Mouse (Mus musculus) layer of hippocampus, postnatal 36 days (tissue): ENCODE measurements around the gene Pstpip1. TPM values are rescaled to one million over a fixed set of nuclear protein-coding genes. Genes with fewer than 3 reads are reported as not detected.
A peak's percentile ranks its signal among the peaks of the same experiment; 100 is the strongest.

Experiments
- DNase-seq, 2 experiments: peaks; one replicate each; pipeline ENCODE4 v3.0.0; 2022
- total RNA-seq, 2 experiments: library from RNA; stranded (reverse); gene quantifications; 2 replicates each; pipeline ENCODE4 v1.2.3; 2021

The Pstpip1 gene
- total RNA-seq, 2 experiments from 2014 or later = 2.7 to 3.7 TPM

DNA sequence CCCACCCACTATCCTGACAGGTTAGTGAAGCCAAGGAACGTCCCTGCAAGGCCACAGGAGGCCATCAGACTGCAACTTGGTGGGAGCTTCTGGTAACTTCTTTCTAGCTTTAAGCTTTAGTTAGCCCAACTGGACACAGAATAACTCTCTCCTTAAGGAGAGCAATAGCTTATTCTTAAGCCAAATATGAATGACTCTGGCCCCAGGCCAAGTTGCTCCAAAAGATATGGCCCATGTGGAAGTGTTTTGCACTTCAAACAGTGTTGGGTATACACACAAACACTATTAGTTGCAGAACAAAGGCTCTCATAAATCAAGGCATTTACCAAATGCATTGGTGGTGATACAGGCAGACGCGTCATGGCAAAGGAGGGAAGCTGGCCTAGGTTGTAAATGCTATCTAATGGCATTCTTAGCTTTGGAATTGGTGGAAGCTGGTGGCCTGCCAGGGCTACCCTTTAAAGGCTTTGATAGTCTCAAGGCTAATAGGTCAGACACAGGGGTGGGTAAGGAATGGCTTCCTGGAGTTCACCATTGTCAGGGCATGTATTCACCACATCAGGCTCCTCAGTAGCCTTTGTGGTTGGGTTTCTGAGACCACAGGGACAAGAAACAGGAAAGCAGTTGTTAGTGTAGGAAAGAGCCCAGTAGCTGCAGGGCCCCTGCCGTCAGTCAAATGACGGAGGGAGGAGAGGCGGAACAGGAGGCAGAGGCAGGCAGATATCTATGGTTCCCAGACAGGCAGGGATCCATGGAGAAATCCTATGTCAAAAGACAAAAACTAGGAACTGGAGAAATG is 16.7 kb downstream of the Pstpip1 start:
- no peak for DNase-seq

DNA sequence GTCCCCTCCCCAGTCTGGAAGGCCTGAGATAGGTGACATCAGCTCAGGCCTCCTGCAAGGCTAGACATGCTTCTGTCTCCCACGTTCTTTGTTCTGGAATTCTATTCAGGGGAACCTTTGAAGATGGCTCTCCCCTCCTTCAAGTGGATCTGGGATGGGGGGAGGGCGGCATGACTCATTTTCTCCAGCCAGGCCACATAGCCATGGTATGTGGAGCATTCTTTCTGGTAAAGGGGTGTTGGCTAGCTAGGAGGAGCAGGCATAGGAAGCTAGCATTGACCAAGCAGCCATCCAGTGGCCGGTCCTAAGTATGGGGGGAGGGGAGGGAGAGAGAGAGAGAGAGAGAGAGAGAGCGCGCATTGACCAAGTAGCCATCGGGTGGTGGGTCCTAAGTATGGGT is 17.8 kb downstream of the Pstpip1 start:
- DNase-seq = no peak

DNA sequence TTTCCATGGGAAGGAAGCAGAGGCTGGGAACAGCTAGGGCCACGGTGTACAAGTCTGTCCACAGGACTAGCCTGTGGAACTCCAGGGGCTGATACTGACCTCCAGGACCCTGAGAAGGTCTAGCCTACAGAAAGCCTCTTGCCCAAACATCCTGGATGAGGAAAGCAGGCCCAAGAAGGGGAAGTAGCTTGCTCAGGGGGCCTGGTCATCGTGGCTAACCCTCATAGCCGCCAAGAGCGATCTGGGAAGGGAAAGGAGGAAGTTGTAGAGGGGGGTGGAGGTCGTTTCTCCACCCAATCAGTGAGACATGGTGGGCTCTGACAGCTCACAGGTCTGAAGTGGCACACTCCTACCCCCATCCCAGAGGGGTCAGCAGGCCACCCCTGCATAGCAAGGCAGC is 18.4 kb downstream of the Pstpip1 start:
- DNase-seq = no peak

DNA sequence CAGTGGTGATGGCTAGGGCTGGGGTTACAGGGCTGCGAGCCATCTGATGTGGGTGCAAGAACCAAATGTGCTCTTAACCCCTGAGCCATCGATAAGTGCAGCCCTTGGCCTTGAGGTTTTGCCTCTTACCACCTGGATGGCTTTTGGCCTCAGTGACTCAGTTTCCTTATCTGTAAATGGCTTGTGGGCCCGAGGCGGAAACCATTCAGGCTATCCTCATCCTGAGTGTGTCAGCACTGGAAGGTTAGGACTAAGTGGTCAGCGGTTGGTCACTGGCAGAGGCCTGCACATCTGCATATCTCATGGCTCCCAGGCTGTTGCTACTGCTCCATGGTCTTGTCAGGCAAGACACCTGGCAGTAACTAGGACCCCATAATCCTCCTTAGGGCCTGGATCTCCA is 28.3 kb downstream of the Pstpip1 start:
- no peak for DNase-seq

DNA sequence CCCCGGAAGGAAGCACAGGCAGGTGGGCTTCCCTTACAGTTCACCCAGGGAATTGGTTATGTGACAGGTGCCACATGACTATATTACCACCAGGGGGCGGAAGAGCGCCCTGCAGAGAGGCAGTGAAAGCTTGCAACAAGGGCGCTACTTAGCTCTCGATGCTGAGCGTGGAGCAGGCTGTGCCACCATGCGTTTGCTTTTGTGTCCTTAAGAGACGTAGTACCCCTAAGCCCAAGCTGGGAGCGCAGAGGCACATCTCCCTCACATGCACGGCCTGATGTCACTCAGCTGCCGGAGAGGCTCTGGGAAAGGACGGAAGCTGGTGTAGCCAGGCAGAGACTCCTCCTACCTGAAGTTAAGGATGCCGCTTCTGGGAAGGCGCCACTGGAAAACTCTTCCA is 28.8 kb downstream of the Pstpip1 start:
- peak; percentile 70 to 71 for DNase-seq

DNA sequence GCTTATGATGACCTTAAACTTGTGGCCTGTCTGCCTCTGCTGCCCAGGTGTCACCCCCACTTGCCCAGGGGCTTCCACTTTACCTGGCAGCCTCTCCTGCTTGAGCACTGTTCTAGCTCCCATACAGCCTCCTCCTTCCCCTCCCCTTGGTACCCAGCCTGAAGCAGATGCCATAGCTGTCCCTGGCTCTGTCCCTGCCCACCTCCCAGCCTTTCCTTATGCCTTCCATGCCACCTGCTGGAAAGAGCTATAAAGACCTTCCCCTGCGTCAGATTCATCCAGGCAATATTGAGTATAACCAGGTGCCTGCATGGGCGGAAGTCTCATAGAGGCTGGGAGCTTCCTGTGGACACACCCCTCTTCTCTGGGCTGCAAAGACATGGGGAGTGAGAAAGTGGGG is 29.9 kb downstream of the Pstpip1 start:
- no peak for DNase-seq

DNA sequence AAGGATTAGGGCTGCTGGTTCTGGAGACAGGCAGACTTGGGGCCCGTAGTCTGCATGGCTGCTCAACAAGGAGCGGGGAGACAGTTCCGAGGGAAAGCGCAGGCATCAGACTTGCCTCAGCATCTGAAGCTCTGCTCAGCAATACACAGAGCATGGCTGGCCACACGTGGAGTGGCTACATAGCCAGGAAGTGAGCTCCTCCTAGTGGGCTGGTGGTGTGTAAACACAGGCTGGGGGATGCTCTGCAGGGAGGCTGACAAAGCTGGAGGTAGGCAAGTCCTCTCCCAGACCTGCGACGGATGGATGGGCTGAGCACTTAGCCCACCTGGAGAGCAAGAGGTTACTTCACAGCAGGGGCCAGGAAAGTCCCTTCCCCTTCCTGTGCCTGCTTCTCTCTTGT is 31.3 kb downstream of the Pstpip1 start:
- DNase-seq = peak in 1 of 2 experiments; percentile 56

DNA sequence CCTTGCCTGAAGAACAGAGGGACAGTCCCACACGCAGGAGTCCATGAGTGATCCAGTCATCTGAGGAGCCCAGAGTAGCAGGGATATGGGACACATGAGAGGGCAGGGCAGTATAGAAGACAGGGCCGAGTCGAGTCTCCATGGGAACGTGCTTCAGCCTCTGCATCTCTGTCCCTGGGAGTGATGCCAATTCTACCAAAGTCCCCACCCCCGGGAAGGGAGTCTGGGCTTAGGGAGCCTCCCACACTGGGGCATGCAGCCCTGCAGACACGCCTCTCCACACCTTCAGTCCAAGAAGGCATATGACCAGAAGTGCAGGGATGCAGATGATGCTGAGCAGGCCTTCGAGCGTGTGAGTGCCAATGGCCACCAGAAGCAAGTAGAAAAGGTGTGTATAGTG is 33.2 kb downstream of the Pstpip1 start:
- DNase-seq = no peak

DNA sequence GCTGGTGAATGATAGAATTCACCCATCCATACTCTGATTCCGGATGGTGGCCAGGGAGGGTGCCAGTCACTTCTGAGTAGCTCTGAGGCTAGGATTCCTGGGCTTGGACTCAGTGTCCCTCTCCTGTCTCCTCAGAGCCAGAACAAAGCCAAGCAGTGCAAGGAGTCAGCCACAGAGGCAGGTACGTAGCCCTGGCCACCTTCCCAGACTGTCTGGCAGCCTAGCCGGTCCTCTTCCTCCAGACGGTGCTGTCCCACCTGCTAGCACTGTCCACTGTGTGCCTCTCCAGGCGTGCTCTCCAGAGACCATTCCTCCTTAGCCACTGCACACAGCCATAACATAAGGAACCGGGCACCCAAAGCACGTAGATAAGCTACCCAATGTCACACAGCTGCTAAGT is 33.9 kb downstream of the Pstpip1 start:
- DNase-seq = no peak

DNA sequence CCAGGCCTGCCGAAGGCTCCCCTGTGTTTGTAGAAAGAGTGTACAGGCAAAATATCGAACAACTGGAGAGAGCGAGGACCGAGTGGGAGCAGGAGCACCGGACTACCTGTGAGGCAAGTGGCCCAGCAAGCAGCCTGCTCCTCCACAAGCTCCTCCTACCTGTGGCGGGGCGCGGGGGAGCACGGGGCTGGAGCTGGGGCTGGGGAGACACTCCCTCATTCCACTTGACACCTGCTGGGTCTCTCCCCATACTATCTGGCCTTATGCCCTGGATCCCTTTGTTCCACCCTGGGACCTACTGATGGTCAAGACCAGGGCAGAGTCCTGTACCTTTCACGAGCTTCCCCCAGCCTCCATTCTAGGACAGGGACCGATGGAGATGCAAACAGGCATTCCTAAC is 34.8 kb downstream of the Pstpip1 start:
- DNase-seq = no peak

DNA sequence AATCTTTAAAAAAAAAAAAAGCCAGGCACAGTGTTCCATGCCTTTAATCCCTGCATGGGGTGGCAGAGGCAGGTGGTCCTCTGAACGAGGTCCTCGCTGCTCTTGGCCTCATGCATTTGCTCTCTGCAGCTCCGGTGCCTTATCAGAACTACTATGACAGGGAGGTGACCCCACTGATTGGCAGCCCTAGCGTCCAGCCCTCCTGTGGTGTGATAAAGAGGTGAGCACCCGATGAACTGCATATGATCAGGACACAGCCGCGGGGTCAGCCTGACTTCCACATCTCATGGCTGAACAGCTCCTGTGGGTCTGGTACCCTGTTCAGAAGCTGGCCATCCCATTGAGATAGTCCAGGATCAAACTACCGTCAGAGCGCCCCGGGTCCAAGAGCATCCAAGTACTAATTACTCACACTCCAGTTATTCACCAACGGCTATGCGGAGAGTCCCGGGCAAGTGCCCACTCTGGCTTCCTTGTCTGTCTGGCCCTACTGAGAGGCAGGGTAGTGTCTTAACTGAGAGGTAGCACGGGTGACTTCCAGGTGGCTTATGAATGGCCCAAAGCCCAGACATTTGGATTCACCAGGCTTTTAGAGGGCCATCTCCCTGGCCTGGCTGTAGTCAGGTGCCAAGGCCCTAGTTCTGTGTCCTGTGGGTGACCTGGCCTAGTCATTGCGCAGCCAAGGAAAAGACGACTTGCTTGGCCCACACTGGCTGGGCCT is 36.9 kb downstream of the Pstpip1 start:
- DNase-seq = no peak

DNA sequence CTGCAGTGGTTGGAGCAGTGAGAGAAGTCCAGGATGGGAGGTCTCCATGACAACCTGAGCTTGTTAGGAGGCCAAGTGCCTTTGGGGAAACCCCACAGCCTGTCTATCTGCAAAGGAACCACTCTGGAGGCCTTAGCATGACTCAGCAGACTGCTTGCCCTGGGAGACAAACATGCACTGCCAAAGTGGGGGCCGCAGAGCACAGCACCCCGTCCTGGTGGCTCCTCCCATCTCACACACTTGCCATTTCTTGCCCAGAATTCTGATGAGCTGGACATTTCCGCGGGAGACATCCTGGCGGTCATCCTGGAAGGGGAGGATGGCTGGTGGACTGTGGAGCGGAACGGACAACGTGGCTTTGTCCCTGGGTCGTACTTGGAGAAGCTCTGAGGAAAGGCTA is 38.6 kb downstream of the Pstpip1 start:
- DNase-seq = no peak

DNA sequence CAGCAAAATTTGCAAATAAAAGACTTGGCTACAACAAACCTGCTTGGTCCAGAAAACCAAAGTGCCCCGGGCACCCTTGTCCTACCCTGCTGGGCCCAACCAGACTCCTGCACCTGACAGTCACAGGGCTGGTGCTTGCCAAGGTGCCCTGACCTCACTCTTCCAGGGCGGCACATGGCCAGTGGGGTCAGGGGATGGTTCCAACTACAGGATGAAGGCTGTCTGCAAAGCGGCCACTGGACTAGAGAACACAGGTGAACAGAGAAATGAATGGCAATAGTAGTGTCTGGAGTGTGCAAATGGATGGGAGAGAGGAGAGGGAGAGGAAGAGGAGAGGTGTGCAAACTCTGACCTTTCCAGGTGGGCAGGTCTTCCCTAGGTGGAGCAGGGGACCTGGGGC is 40.2 kb downstream of the Pstpip1 start:
- DNase-seq = no peak

DNA sequence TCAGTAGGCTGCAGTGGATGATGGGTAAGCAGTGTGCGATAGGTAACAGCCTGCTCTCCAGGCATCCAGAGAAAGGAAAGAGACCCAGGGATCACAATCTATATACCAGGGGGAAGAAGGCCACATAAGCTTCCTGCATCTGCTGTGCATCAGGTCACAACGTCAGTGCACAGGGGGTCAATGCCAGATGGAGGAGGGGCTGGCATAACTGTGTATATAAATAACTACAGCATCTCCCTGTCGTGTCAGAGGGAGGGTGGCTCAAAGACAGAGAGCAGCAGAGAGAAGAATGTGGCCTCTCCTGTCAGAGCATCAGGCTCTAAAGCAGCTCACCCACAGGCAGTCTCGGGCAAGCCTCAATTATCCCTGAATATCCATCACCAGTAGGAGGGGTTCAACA is 40.8 kb downstream of the Pstpip1 start:
- DNase-seq = no peak

DNA sequence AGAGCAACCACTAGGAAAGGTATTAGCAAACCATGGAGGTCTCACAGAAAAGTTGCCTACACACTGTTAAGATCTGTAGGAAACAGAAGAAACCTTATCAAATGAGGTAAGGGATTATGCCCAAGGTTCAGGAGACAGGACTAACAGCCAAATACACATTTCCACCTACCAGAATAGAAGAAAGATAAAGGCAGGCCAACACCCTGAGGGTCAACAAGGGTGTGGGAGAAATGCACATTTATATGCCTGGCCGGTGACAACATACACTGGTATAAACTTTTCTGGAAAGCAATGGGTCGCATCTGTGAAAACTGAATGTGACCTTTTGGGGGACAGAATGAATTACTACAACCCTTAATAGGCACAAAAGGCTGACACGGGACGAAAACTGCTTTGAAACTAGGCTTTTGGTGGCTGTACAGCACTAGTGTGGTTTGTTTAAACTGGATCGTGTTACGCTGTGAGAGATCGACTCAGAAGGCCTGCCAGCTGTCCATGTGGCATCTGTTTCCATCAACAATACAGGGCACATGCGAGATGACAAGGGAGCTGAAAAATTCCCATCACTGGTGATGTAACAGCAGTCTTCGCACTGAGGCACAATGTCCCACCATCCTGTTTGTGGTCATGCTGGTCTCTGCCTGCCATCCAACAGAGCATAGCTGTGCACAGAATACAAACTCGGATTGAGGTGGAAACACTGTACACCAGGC is 42.2 kb downstream of the Pstpip1 start:
- no peak for DNase-seq

DNA sequence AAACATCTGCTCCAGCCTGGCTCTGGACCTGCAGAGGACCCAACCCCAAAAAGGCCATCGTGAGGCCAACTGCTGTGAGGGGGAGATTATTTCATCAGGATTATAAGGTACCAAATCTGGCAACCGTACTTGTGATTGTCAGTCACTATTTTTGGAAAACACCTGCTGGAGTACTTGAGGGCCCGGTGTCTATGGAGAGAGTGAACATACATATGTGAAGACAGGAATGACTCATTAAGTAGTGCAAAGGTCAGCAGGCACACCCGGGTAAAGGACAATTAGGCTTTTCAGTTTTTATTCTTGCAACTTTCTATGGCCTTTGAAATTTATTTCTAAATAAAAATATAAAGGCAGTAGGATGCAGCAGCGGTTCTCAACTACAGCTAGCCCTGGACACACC is 44.2 kb downstream of the Pstpip1 start:
- DNase-seq = no peak

DNA sequence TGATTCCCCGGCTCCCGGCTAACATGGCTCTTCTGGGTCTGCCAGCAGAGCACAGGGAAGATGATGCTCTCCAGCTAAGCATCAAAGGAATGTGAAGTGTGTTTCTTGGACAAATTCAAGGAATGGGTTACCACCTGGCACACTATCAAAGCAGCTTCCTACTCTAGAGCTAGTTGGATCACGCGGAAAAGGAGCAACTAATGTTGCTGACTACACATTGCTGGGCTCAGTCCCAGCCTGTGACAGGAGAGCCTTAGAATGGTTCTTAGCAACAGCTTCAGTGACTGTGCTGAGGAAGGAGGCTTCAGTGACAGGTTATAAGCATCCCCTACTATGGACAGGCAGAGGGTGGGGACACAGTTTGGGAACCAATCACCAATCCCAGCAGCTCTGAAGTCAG is 44.9 kb downstream of the Pstpip1 start:
- DNase-seq = no peak

DNA sequence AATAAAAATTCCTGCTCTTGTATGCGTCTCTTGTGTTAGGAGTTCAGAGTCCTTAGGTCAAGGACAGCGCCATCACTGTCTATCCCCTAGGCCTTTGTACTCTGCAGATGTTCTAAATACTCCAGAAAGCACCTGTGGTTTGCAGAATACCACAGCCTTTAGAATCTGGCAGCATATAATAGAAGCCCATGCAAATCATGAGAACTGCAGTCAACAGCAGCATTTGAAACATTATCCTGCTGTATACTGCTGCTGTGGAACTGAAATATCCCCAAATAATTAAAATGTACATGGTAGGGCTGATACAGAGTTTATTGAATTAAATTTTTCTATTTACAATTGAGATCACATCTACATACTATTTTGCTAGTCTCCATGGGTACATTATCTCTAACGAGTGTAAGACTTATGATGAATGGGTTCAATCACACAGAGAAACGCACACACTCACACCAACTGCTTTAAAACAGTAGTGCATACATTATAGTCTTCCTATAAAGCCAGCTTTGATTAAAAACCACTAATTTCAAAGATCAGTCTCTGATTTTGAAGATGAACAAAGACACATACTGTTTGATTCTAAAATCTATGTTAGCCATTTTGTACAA is 45.9 kb downstream of the Pstpip1 start:
- DNase-seq = no peak

DNA sequence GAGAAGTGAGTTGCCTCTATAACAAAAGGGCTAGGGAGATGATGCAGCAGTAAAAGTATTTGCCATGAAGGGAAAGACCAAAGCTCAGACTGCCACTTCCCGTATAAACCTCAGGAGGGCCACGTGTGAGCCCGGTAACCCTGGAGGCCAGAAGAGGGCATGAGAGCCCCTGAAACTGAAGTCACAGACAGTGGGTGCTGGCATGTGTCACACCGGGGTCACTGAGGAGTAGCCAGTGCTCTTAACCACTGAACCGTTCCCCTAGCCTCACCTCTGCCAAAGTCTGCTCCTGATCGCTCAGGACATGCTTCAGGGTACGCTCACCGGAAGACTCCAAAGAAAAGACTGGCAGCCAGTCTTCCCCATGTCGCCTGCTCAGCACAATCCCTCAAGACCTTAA is 52.0 kb downstream of the Pstpip1 start:
- no peak for DNase-seq

DNA sequence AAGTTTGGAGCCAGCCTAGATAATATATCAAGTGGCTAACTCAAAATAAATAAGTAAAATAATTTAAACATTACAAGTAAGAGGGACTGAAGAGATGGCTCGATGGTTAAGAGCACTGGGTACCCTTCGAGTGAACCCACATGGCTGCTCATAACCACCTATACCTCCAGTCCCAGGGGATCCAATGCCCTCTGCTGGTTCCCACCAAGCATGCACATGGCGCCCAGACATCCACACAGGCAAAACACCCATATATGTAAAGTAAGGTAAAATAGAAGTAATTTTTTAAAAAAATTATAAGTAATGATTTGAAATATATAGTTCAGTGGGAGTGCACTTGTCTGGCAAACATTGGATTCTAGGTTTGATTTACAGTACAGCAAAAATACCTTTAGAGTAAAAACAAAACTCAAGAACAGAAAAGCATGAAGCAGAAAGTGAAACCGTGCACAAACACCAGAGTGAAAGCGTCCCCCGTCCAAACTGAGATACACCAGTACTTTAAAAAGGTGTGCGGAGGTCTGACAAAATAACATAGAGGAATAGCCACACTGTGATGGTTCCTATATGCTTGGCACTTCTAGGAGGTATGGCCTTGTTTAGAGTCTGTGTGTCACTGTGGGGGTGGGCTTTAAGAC is 54.7 kb downstream of the Pstpip1 start:
- DNase-seq = no peak

DNA sequence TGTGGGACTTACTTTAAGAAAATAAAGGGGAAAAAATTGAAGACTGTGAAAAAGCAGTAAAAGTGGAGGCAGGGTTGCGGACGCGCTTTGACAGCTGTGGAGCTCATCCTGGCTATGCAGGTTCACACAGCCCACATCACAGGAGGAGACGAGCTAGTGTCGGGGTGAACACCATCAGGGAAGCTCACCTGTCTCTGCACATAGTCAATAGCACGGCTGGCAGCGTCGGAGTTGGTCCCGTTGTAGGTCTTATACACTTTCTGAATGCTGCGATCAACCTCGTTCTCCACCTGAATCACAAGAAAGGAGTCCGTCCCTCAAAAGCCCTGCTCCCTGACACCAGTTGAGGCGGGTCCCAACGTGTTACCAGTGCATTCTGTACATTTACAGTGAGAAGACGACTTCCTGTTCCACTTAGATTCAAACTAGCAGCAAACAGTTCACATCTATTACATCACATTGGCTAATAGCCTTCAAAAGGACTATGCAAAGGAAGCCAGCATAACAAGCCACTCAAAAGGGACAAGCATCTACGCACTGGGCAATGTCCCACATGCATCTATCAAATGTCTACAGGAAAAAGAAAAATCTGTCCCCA is 56.7 kb downstream of the Pstpip1 start:
- DNase-seq = no peak
